Mouse (Mus musculus) skeletal muscle tissue, postnatal 0 days (tissue): ENCODE results near the gene Abhd17c. TPM values are rescaled to one million over a fixed set of nuclear protein-coding genes. Genes with fewer than 3 reads are reported as not detected.

Experiments used
- polyA plus RNA-seq: library from polyadenylated mRNA; unstranded; fragments of >200 nt; fragmentation: Nextera tagmentation; extraction: Ambion mirVana; gene quantifications from 2 replicates; pipeline ENCODE4 v1.2.1, GENCODE M21; 2015

Gene Abhd17c
- 15.0 and 16.7 TPM in 2 replicates for polyA plus RNA-seq

GRCm38 (mm10) chr7:84151001-84151959 lies at the start of gene Abhd17c:
Gene Abhd17c, minus strand, starts transcription at chr7:84151893.

GRCm38 (mm10) chr7:84086039-84086829 lies 65.5 kb downstream of the Abhd17c start, which contains the start of gene Cemip:
Gene Cemip, minus strand, starts transcription at chr7:84086502.

Other genes with a start within 250 kb of the Abhd17c start
- 0.04 TPM in 1 of 2 replicates, not detected in the other for gene Cemip, start 65.4 kb downstream of the Abhd17c start, polyA plus RNA-seq